Mouse (Mus musculus) intestine, postnatal 0 days (tissue): ENCODE results near the gene Prox1. TPM values are rescaled to one million over a fixed set of nuclear protein-coding genes. Genes with fewer than 3 reads are reported as not detected.

Source experiments
- ATAC-seq: fragments of 200-750 bp; cut with Nextera tagmentation; 2 replicates; pipeline ENCODE4 v1.8.0; 2017; ENCODE audit warnings: mild to moderate bottlenecking, moderate TSS enrichment, moderate library complexity
- H3K27ac ChIP-seq: fragments of 300-500 bp; sonication (generic); 2 replicates; pipeline ENCODE4 v1.5.1; 2014; ENCODE audit warnings: mild to moderate bottlenecking, low read depth, low read length, moderate library complexity
- H3K27me3 ChIP-seq: fragments of 300-500 bp; sonication (generic); replicated peaks from 2 replicates; pipeline ENCODE4 v1.6.1; 2014; ENCODE audit warnings: low read length, mixed read lengths; ENCODE audit not compliant: control insufficient read depth, insufficient read depth
- H3K36me3 ChIP-seq: fragments of 300-500 bp; sonication (generic); 2 replicates; pipeline ENCODE4 v1.6.1; 2014; ENCODE audit warnings: mild to moderate bottlenecking, moderate library complexity; ENCODE audit not compliant: control insufficient read depth, insufficient read depth
- H3K4me1 ChIP-seq: fragments of 300-500 bp; sonication (generic); replicated peaks from 2 replicates; pipeline ENCODE4 v1.6.1; 2014; ENCODE audit warnings: antibody characterized with exemption, low read length, mixed read lengths; ENCODE audit not compliant: control insufficient read depth, insufficient read depth
- H3K4me2 ChIP-seq: fragments of 300-500 bp; sonication (generic); replicated peaks from 2 replicates; pipeline ENCODE4 v1.6.1; 2014; ENCODE audit warnings: low read depth, mild to moderate bottlenecking, moderate library complexity
- H3K4me3 ChIP-seq: fragments of 300-500 bp; sonication (generic); 2 replicates; pipeline ENCODE4 v1.5.1; 2014; ENCODE audit warnings: low read depth, low read length
- H3K9ac ChIP-seq: fragments of 300-500 bp; sonication (generic); 2 replicates; pipeline ENCODE4 v1.6.1; 2014; ENCODE audit warnings: mild to moderate bottlenecking, low read depth, low read length
- H3K9me3 ChIP-seq: fragments of 300-500 bp; sonication (generic); 2 replicates; pipeline ENCODE4 v1.6.1; 2016; ENCODE audit warnings: mixed run types; ENCODE audit not compliant: control insufficient read depth
- CTCF ChIP-seq: sonication (generic); IDR thresholded peaks from 2 replicates; pipeline ENCODE4 v1.5.1; 2016; ENCODE audit warnings: low read depth, mild to moderate bottlenecking, control low read depth, antibody characterized with exemption, moderate library complexity
- WGBS: fragments of 180-500 bp; shearing (Covaris S2); extraction: QIAGEN DNeasy Blood & Tissue Kit; methylation state at CpG from one replicate; pipeline ENCODE4 v1.1.7; 2014; 5-methylcytosine and 5-hydroxymethylcytosine counted together
- polyA plus RNA-seq: library from polyadenylated mRNA; unstranded; fragments of >200 nt; fragmentation: Nextera tagmentation; extraction: Ambion mirVana; gene quantifications from 2 replicates; pipeline ENCODE4 v1.2.1, GENCODE M21; 2015

Prox1 gene
- polyA plus RNA-seq, 1 experiment from 2014 or later, result 1.4 TPM

GRCm38 (mm10) chr1:190174671-190175661, 4.5 kb upstream of the Prox1 start:
- Histone ChIP-seq H3K36me3 (no peaks in the 10 kb centered on the region), H3K9me3 (no peaks in the 10 kb centered on the region), H3K27ac (no peak overlapping the region), H3K9ac (no peak overlapping the region), H3K4me2 (peak overlapping the region; percentile 62), H3K4me3 (peak overlapping the region; percentile 31), H3K4me1 (no peaks in the 10 kb centered on the region; the same call in 1 of the 2 replicates), H3K27me3 (peaks cover 60% of the 10 kb centered on the region)
- no peak for ATAC-seq
- TF ChIP-seq CTCF, result no peak
- WGBS, result 4% methylated on average over 62 of the region's 65 CpGs

DNA sequence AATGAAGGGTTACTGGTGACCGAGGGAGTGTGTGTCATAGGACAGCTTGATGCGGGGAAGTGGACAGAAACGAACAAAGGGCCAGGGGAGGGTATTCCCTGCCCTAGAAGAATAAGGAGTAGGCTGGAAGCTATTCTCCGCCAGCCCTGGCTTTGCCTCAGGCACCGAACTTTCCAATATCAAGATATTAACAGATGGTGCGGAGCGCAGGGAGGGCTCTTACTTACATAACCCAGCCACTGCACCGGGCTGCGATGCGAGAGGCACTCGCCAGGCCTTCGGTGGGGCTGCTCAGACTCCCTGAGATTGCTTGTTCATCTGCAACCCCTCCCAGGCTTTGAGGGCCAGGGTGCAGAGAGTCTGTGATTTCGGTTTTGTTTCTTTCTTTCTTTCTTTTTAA, 3.7 kb upstream of the Prox1 start:
- Histone ChIP-seq H3K4me2 (peak overlapping the region; percentile 62), H3K9ac (no peak overlapping the region), H3K36me3 (no peaks in the 10 kb centered on the region), H3K4me3 (peak overlapping the region; percentile 31), H3K27me3 (peaks cover 63% of the 10 kb centered on the region), H3K4me1 (no peaks in the 10 kb centered on the region; the same call in 1 of the 2 replicates), H3K27ac (no peak overlapping the region), H3K9me3 (no peaks in the 10 kb centered on the region)
- TF ChIP-seq CTCF, result no peak
- no peak for ATAC-seq
- WGBS, result 4% methylated on average over 13 of the region's 13 CpGs

DNA sequence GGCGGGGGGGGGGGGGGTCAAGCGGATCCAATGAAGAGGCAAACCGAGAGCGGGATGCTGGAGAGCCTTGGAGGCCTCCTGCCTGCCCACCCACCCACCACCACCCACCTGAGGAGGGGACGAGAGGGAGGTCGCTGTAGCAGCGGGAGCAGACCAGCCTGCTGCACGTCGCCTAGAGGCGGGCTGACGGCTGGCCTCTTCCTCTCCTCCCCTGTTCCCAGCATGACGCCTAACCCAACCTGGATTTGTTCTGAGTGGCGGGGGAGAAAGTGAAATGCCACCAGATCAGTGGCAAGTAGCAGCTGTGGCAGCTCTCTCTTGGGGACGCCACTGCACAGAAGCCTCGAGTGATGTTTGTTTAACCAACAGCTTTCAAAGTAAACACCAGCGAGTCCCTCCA, 3.1 kb upstream of the Prox1 start:
- Histone ChIP-seq H3K4me3 (peak overlapping the region; percentile 16), H3K27me3 (peaks cover 70% of the 10 kb centered on the region), H3K9ac (no peak overlapping the region), H3K36me3 (no peaks in the 10 kb centered on the region), H3K9me3 (no peaks in the 10 kb centered on the region), H3K4me1 (no peaks in the 10 kb centered on the region; the same call in 1 of the 2 replicates), H3K27ac (no peak overlapping the region), H3K4me2 (0 out of 2 replicates have a peak overlapping the region, but pooled peaks have one; percentile 32)
- TF ChIP-seq CTCF, result no peak
- no peak for ATAC-seq
- under 1% methylated on average over 15 of the region's 16 CpGs for WGBS

DNA sequence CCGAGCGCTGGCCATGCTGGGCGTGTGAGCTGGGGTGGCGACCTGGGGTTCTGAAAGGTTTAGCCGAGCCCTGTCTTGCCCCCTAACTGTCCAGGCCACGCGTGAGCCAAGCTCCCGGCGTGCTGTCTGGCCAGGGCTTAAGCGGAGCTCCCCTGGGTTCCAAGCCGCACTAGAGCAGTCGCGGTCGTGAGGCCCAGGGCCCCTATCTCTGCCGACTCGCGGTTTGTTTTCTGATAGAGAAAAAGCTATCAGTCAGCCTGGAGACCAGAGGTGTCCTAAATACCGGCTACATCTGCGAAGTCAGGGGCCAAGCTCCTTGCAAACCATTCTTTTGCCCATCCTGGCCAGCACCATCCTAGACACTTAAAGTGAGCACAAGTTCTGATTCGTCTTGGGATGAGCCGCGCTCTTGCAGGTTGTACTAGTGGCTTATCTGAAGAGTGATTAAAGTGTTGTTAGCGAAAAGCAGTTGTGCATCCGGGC, 2.5 kb upstream of the Prox1 start:
- ATAC-seq, result no peak
- H3K4me2 ChIP-seq, result peak overlapping the region; percentile 44
- H3K27ac ChIP-seq, result no peak overlapping the region
- 1% methylated on average over 24 of the region's 24 CpGs for WGBS
- H3K36me3 ChIP-seq, result no peaks in the 10 kb centered on the region
- no peaks in the 10 kb centered on the region; the same call in 1 of the 2 replicates for H3K4me1 ChIP-seq
- no peak overlapping the region for H3K9ac ChIP-seq
- H3K4me3 ChIP-seq, result peak overlapping the region; percentile 16
- H3K9me3 ChIP-seq, result no peaks in the 10 kb centered on the region
- no peak for TF ChIP-seq CTCF
- H3K27me3 ChIP-seq, result peaks cover 70% of the 10 kb centered on the region

DNA sequence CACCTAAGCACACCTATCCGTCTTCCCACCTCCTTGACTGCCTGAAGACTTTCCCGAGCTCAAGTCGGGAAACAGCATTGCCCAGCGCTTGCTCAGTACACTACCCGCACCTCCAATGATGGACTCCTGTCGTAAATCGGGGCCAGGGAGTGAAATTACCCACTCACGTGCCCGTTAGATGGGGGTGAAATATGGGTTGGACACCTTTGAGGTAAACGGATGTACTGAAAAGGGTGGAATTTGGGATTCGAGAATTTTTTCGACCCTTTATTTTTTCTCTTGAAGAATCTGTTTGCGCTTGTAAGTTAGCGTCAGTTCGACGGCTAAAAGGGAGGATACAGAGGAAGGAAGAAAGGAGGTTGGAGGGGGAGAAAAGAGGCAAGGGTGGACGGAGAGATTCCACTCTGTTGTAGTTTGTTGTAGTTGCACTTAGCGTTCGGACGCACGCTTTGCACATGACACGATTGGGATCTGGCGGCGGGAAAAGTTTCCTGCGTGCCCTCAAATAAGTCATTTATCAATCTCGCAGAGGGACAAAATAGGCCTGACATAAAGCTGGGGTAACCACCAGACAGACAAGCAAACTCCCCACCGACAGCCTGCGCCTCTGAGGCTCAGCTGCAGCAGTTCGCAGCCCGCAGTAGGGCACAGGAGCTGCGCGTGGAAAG, 1.9 kb upstream of the Prox1 start:
- Histone ChIP-seq H3K27ac (no peak overlapping the region), H3K27me3 (peaks cover 68% of the 10 kb centered on the region), H3K36me3 (no peaks in the 10 kb centered on the region), H3K4me1 (no peaks in the 10 kb centered on the region; the same call in 1 of the 2 replicates), H3K4me3 (peak overlapping the region; percentile 16), H3K9me3 (no peaks in the 10 kb centered on the region), H3K9ac (no peak overlapping the region), H3K4me2 (peak overlapping the region; percentile 44)
- WGBS, result 2% methylated on average over 32 of the region's 32 CpGs
- TF ChIP-seq CTCF, result no peak
- no peak for ATAC-seq

DNA sequence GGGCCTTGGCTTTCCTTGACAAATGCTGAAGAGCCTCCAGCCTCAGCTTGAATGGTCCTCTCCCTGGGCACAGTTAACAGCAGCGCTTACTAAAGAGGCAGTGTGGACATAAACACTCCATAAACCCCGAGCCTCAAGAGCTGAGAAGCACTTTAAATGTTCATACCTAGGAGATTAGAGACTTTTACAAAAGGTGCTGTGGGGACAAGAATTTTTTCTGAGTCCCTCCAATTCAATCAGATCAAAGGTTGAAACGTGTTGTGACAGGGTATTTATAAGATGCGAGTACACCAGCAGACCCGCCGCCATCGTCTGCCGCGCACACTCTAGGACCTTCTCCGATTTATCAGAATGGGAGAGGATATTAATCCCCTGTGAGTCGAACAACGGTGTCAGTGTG, 1.2 kb upstream of the Prox1 start:
- Histone ChIP-seq H3K4me3 (no peak overlapping the region), H3K27ac (no peak overlapping the region), H3K9ac (no peak overlapping the region), H3K27me3 (peaks cover 63% of the 10 kb centered on the region), H3K36me3 (no peaks in the 10 kb centered on the region), H3K4me1 (no peaks in the 10 kb centered on the region; the same call in 1 of the 2 replicates), H3K9me3 (no peaks in the 10 kb centered on the region), H3K4me2 (0 out of 2 replicates have a peak overlapping the region, but pooled peaks have one; percentile 7)
- WGBS, result 2% methylated on average over 12 of the region's 12 CpGs
- no peak for ATAC-seq
- TF ChIP-seq CTCF, result no peak
